Mouse (Mus musculus): ENCODE data around the gene Emx2.

Emx2 gene

GRCm38 (mm10) chr19:59462459-59463292, 4.5 kb downstream of the Emx2 start:
- no peak for DNase-seq (ENCODE audit: low spot score)

- no peak for DNase-seq (ENCODE audit: low spot score)
These were observed 5.8 kb downstream of the Emx2 start for GRCm38 (mm10) chr19:59463842-59464443.

GRCm38 (mm10) chr19:59465281-59465680, 7.1 kb downstream of the Emx2 start:
- DNase-seq (ENCODE audit: low spot score) = no peak

- no peak for DNase-seq (ENCODE audit: low spot score)
These were observed 7.7 kb downstream of the Emx2 start for GRCm38 (mm10) chr19:59465751-59466410.

GRCm38 (mm10) chr19:59466417-59466937, 8.3 kb downstream of the Emx2 start:
- no peak for DNase-seq (ENCODE audit: low spot score)

- no peak for DNase-seq (ENCODE audit: low spot score)
These were observed 8.8 kb downstream of the Emx2 start for GRCm38 (mm10) chr19:59467016-59467412.

- no peak for DNase-seq (ENCODE audit: low spot score)
These were observed 9.4 kb downstream of the Emx2 start for GRCm38 (mm10) chr19:59467413-59468064.

GRCm38 (mm10) chr19:59468065-59468810, 10.1 kb downstream of the Emx2 start:
- DNase-seq (ENCODE audit: low spot score) = no peak

GRCm38 (mm10) chr19:59469035-59469949, 11.1 kb downstream of the Emx2 start:
- DNase-seq (ENCODE audit: low spot score) = no peak

GRCm38 (mm10) chr19:59470074-59470630, 12.0 kb downstream of the Emx2 start:
- no peak for DNase-seq (ENCODE audit: low spot score)

GRCm38 (mm10) chr19:59470913-59471312, 12.7 kb downstream of the Emx2 start:
- DNase-seq (ENCODE audit: low spot score) = no peak

GRCm38 (mm10) chr19:59472844-59473243, 14.7 kb downstream of the Emx2 start:
- DNase-seq (ENCODE audit: low spot score) = no peak

GRCm38 (mm10) chr19:59479912-59480311, 21.7 kb downstream of the Emx2 start:
- no peak for DNase-seq (ENCODE audit: low spot score)

GRCm38 (mm10) chr19:59480563-59480962, 22.4 kb downstream of the Emx2 start:
- DNase-seq (ENCODE audit: low spot score) = no peak

- no peak for DNase-seq (ENCODE audit: low spot score)
These were observed 34.1 kb downstream of the Emx2 start for GRCm38 (mm10) chr19:59492258-59492657.

- DNase-seq (ENCODE audit: low spot score) = no peak
These were observed 38.7 kb downstream of the Emx2 start for GRCm38 (mm10) chr19:59496832-59497231.

GRCm38 (mm10) chr19:59508896-59509295, 50.7 kb downstream of the Emx2 start:
- DNase-seq (ENCODE audit: low spot score) = no peak

- DNase-seq (ENCODE audit: low spot score) = no peak
These were observed 55.0 kb downstream of the Emx2 start for GRCm38 (mm10) chr19:59513181-59513580.
